Mouse (Mus musculus) heart, embryonic 11.5 days (tissue): Measurements from ENCODE around the gene Slfn9. TPM values are rescaled to one million over a fixed set of nuclear protein-coding genes. Genes with fewer than 3 reads are reported as not detected.
A peak's percentile ranks its signal among the peaks of the same experiment; 100 is the strongest.
"Not testable (repeated sequence)": the region's sequence is repeated elsewhere in the genome, so short reads cannot be mapped to it uniquely, and the experiment has no call there.

Source experiments
- ATAC-seq: fragments of 200-750 bp; cut with Nextera tagmentation; replicated peaks from 2 replicates; pipeline ENCODE4 v1.8.0; 2017; ENCODE audit warnings: moderate library complexity; ENCODE audit not compliant: insufficient number of reproducible peaks, low FRiP score, low TSS enrichment
- H3K27ac ChIP-seq: fragments of 300-500 bp; sonication (generic); 2 replicates; pipeline ENCODE4 v1.5.1; 2014; ENCODE audit warnings: mild to moderate bottlenecking, low read depth, low read length
- H3K27me3 ChIP-seq: fragments of 300-500 bp; sonication (generic); 2 replicates; pipeline ENCODE4 v1.6.1; 2014; ENCODE audit warnings: mild to moderate bottlenecking, low read length, mixed read lengths; ENCODE audit not compliant: control insufficient read depth, insufficient read depth
- H3K36me3 ChIP-seq: fragments of 300-500 bp; sonication (generic); 2 replicates; pipeline ENCODE4 v1.6.1; 2014; ENCODE audit warnings: mild to moderate bottlenecking, low read length, moderate library complexity, mixed read lengths; ENCODE audit not compliant: control insufficient read depth, insufficient read depth
- H3K4me1 ChIP-seq: fragments of 300-500 bp; sonication (generic); 2 replicates; pipeline ENCODE4 v1.6.1; 2014; ENCODE audit warnings: low read length; ENCODE audit not compliant: control insufficient read depth, insufficient read depth
- H3K4me2 ChIP-seq: fragments of 300-500 bp; sonication (generic); 2 replicates; pipeline ENCODE4 v1.6.1; 2014; ENCODE audit warnings: mild to moderate bottlenecking, moderate library complexity
- H3K4me3 ChIP-seq: fragments of 300-500 bp; sonication (generic); 2 replicates; pipeline ENCODE4 v1.5.1; 2014; ENCODE audit warnings: low read depth, low read length
- H3K9ac ChIP-seq: fragments of 300-500 bp; sonication (generic); 2 replicates; pipeline ENCODE4 v1.6.1; 2014; ENCODE audit warnings: mild to moderate bottlenecking, low read depth, low read length, moderate library complexity
- H3K9me3 ChIP-seq: fragments of 300-500 bp; sonication (generic); replicated peaks from 2 replicates; pipeline ENCODE4 v1.6.1; 2016; ENCODE audit warnings: low read length; ENCODE audit not compliant: control insufficient read depth
- WGBS: fragments of 180-500 bp; shearing (Covaris S2); extraction: QIAGEN DNeasy Blood & Tissue Kit; methylation state at CpG from one replicate; pipeline ENCODE4 v1.1.7; 2014; ENCODE audit not compliant: insufficient replicate concordance; 5-methylcytosine and 5-hydroxymethylcytosine counted together
- polyA plus RNA-seq: library from polyadenylated mRNA; unstranded; fragments of >200 nt; fragmentation: Nextera tagmentation; extraction: Ambion mirVana; gene quantifications from 2 replicates; pipeline ENCODE4 v1.2.1, GENCODE M21; 2014

Slfn9 gene
- polyA plus RNA-seq, 1 experiment from 2014 or later, result 16.6 TPM

DNA sequence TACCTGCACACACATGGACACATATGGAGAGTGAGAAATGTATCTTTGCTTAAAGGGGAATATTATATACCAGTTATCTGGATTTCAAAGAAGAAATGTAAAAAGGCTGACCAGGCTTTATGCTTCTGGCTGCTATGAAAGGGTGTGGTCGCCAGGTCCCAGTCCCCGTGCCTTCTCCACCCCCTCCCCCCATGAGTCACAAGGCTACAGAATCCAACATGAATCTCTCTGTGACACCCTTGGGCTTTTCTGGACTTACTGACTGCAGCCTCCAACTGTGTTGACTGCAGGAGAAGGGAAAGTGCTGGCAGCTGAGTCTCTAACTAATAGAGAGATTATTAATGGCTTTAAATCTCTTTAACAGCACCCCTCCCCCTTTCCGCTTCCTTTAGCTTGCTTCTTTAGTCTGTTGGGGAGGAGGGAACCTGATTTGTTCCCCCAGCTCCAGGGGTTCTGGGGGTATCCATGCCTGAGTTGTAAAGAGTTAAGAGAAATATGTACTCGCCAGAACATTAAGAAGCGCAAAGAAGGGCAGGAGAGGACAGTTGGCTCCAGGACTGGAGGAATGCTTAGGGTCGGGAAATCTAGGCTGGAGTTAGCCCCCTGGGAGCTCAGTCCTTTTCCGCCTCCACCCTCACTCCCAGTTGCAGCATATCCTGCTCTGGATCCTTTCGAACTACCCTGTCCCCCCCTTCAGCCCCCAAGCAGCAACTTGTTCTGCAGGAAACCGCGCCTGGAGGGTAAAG lies 40.7 kb downstream of the Slfn9 start, which contains the start of gene Slfn5:
Gene Slfn5, plus strand, starts transcription at position 614 of the 746 bp plus-strand sequence.
- Histone ChIP-seq H3K27me3 (peaks cover 27% of the 10 kb centered on the region), H3K9ac (peak within 1 kb of the TSS; percentile 52; the same call in 1 of the 2 replicates), H3K4me1 (peaks cover 9% of the 10 kb centered on the region; the same call in 1 of the 2 replicates), H3K9me3 (no peaks in the 10 kb centered on the region), H3K4me2 (peak within 1 kb of the TSS; percentile 69), H3K36me3 (no peaks in the 10 kb centered on the region), H3K27ac (no peak within 1 kb of the TSS), H3K4me3 (peak within 1 kb of the TSS; percentile 30)
- 11% methylated on average over 10 of the region's 10 CpGs for WGBS
- ATAC-seq, result no peak

DNA sequence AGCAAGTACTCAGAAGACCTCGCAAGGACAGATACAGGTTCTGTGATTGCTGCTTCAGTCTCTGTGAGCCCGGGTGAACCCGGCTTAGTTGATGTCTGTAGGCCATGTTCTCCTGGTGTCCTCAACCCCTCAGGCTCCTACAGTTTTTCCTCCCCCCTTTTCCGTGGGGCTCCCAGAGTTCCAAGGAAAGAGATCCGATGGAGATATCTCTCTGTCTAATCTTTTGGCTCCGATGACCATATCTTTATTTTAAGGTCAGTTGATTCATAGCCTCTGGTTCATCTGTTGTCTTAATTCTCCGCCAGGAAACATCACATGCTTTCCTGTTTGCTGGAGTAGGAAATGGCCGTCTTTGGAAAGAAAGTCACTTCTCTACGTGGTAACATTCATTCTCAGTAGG lies 42.6 kb downstream of the Slfn9 start:
- Histone ChIP-seq H3K36me3 (no peaks in the 10 kb centered on the region), H3K4me1 (peaks cover 11% of the 10 kb centered on the region), H3K9me3 (no peaks in the 10 kb centered on the region), H3K27ac (no peak overlapping the region), H3K4me3 (no peak overlapping the region), H3K27me3 (peaks cover 27% of the 10 kb centered on the region), H3K9ac (no peak overlapping the region), H3K4me2 (no peak overlapping the region)
- 66% methylated on average over 9 of the region's 9 CpGs for WGBS
- ATAC-seq, result no peak

DNA sequence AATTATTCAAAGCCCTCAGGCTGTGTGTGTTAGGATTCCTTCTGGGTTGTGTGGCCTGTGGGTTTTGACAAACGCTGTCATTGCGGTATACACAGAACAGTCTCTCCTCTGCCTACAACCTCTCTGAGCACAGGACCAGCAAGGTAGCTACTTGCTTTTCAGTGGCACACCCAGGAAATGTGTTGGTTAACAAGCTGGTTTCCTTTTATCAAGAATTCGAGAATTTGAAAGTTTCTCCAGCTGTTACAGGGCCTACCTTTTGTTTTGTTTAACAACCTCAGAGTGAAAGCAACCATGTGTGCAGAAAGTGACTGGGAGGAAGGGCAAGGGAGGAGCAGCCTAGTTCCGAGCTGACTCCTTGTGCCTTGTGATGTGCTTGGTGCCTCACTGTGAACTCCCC lies 44.2 kb downstream of the Slfn9 start:
- WGBS, result 53% methylated on average over 4 of the region's 4 CpGs

DNA sequence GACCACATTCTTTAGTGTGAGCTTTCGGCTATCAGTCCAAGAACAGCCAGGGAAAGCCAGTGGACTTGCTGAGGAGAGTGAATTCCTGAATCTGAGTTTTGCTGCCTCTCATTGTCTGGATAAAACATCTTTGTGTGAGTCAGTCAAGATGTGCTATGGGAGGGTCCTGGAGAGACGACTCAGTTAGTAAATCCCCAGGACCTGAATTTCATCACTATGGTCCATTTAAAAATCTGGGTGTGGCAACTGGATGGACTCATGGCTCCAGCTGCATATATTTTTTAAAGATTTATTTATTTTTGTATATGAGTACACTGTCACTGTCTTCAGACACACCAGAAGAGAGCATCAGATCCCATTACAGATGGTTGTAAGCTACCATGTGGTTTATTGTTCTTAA lies 46.0 kb downstream of the Slfn9 start:
- ATAC-seq, result no peak

More for the DNA sequence above, 44.2 kb downstream of the Slfn9 start:
- no peak for ATAC-seq
- H3K27me3 ChIP-seq, result peaks cover 17% of the 10 kb centered on the region; the same call in 1 of the 2 replicates
- no peak overlapping the region for H3K9ac ChIP-seq
- H3K27ac ChIP-seq, result no peak overlapping the region
- H3K4me1 ChIP-seq, result peaks cover 11% of the 10 kb centered on the region
- H3K9me3 ChIP-seq, result no peaks in the 10 kb centered on the region
- H3K4me3 ChIP-seq, result no peak overlapping the region
- H3K4me2 ChIP-seq, result no peak overlapping the region
- H3K36me3 ChIP-seq, result peaks cover 3% of the 10 kb centered on the region; the same call in 1 of the 2 replicates

DNA sequence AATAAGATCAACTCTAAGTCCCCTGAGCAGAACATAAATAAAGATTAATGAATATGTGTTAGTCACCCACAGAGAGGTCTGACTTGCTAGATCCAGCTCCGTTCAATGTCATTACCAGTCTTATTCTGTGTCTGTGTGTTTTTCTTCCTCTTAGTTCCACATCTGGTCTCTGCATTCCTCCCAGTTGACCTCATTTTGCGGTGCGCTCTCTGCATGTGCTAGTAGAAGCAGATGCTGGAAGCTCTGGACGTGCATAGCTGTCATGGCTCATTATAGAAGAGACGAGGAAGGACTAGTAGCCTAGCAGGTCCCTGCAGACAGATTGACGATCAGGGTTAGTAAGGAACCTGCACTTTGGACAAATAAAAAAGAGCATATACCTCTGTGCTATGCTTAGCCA lies 48.3 kb downstream of the Slfn9 start:
- ATAC-seq, result no peak
- 57% methylated on average over 6 of the region's 6 CpGs for WGBS
- H3K4me3 ChIP-seq, result no peak overlapping the region
- H3K27me3 ChIP-seq, result no peaks in the 10 kb centered on the region
- H3K4me1 ChIP-seq, result peaks cover 2% of the 10 kb centered on the region; the same call in 1 of the 2 replicates
- no peak overlapping the region for H3K27ac ChIP-seq
- no peak overlapping the region for H3K9ac ChIP-seq
- H3K9me3 ChIP-seq, result no peaks in the 10 kb centered on the region
- H3K36me3 ChIP-seq, result peaks cover 5% of the 10 kb centered on the region
- no peak overlapping the region for H3K4me2 ChIP-seq

More for the DNA sequence above, 46.0 kb downstream of the Slfn9 start:
- peaks cover 5% of the 10 kb centered on the region; the same call in 1 of the 2 replicates for H3K36me3 ChIP-seq
- no peak overlapping the region for H3K4me2 ChIP-seq
- peaks cover 5% of the 10 kb centered on the region; the same call in 1 of the 2 replicates for H3K27me3 ChIP-seq
- no peaks in the 10 kb centered on the region for H3K9me3 ChIP-seq
- no peak overlapping the region for H3K9ac ChIP-seq
- WGBS, result 25% methylated on average over 2 of the region's 2 CpGs
- H3K4me1 ChIP-seq, result peaks cover 2% of the 10 kb centered on the region; the same call in 1 of the 2 replicates
- no peak overlapping the region for H3K27ac ChIP-seq
- H3K4me3 ChIP-seq, result no peak overlapping the region

DNA sequence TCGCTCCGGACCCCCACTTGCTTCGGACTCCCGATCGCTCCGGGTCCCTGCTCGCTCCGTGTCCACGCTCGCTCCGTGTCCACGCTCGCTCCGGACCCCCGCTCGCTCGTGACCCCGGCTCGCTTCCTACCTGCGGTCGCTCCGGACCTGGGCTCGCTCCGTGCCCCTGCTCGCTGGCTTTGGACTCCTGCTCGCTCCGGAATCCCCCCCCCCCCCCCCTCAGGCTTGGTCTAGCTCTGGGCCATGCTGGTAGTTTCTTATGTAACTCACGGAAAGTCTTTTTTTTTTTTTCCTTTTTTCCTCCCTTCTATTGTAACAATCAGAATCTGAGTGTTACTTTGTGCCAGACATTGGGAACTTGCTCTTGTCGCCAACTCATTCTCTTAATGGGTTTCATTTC lies 58.4 kb downstream of the Slfn9 start:
- peak overlapping the region; percentile 81 for H3K4me2 ChIP-seq
- no peaks in the 10 kb centered on the region for H3K9me3 ChIP-seq
- peaks cover 23% of the 10 kb centered on the region for H3K27me3 ChIP-seq
- H3K27ac ChIP-seq, result no peak overlapping the region
- 22% methylated on average over 28 of the region's 29 CpGs for WGBS
- H3K4me1 ChIP-seq, result peaks cover 6% of the 10 kb centered on the region; the same call in 1 of the 2 replicates
- peaks cover 13% of the 10 kb centered on the region for H3K36me3 ChIP-seq
- ATAC-seq, result no peak
- H3K9ac ChIP-seq, result 0 out of 2 replicates have a peak overlapping the region, but pooled peaks have one; percentile 22
- H3K4me3 ChIP-seq, result peak overlapping the region; percentile 53

DNA sequence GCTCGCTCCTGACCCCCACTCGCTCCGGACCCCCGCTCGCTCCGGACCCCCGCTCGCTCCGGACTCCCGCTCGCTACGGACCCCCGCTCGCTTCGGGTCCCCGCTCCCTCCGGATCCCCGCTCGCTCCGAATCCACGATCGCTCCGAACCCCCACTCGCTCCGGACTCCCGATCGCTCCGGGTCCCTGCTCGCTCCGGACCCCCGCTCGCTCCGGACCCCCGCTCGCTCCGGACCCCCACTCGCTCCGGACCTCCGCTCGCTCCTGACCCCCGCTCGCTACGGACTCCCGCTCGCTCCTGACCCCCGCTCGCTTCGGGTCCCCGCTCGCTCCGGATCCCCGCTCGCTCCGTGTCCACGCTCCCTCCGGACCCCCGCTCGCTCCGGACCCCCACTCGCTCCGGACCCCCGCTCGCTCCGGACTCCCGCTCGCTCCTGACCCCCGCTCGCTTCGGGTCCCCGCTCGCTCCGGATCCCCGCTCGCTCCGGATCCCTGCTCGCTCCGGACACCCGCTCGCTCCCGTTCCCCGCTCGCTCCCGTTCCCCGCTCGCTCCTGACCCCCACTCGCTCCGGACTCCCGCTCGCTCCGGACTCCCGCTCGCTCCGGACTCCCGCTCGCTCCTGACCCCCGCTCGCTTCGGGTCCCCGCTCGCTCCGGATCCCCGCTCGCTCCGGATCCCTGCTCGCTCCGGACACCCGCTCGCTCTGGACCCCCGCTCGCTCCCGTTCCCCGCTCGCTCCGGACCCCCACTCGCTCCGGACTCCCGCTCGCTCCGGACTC lies 59.8 kb downstream of the Slfn9 start:
- Histone ChIP-seq H3K9ac (peak overlapping the region; percentile 64), H3K4me2 (peak overlapping the region; percentile 81)
- not testable (repeated sequence) for ATAC-seq

DNA sequence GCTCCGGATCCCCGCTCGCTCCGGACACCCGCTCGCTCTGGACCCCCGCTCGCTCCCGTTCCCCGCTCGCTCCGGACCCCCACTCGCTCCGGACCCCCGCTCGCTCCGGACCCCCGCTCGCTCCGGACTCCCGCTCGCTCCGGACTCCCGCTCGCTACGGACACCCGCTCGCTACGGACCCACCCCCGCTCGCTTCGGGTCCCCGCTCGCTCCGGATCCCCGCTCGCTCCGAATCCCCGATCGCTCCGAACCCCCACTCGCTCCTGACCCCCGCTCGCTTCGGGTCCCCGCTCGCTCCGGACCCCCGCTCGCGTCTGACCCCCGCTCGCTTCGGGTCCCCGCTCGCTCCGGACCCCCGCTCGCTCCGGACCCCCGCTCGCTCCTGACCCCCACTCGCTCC lies 60.5 kb downstream of the Slfn9 start:
- H3K27ac ChIP-seq, H3K4me1 ChIP-seq, ATAC-seq, H3K9me3 ChIP-seq, H3K36me3 ChIP-seq: not testable (repeated sequence)
- H3K9ac ChIP-seq, result peak overlapping the region; percentile 64
- peaks cover 21% of the 10 kb centered on the region for H3K27me3 ChIP-seq
- 2% methylated on average over 62 of the region's 63 CpGs for WGBS
- H3K4me3 ChIP-seq, result peak overlapping the region; percentile 53
- peak overlapping the region; percentile 81 for H3K4me2 ChIP-seq

More for the DNA sequence above, 59.8 kb downstream of the Slfn9 start:
- WGBS, result 7% methylated on average over 106 of the region's 119 CpGs
- H3K9me3 ChIP-seq, H3K27ac ChIP-seq, H3K4me1 ChIP-seq: not testable (repeated sequence)
- H3K4me3 ChIP-seq, result peak overlapping the region; percentile 53
- H3K36me3 ChIP-seq, result peaks cover 13% of the 10 kb centered on the region
- H3K27me3 ChIP-seq, result peaks cover 23% of the 10 kb centered on the region
